Mouse (Mus musculus) liver, adult (tissue): ENCODE measurements around the gene Cpt1b.

Source experiments
- GATA4 ChIP-seq: IDR thresholded peaks from 2 replicates; pipeline ENCODE4 v1.6.1; 2014; ENCODE audit warnings: mild to moderate bottlenecking, low read length; ENCODE audit not compliant: insufficient replicate concordance

The Cpt1b gene

GRCm38 (mm10) chr15:89425711-89426121 is at the start of gene Cpt1b:
TSS of gene Cpt1b (minus strand) at chr15:89425863.
- TF ChIP-seq GATA4: no peak

GRCm38 (mm10) chr15:89475293-89475600 is 49.6 kb upstream of the Cpt1b start:
- no peak for TF ChIP-seq GATA4

GRCm38 (mm10) chr15:89474596-89475292 is 49.1 kb upstream of the Cpt1b start:
- TF ChIP-seq GATA4: no peak

GRCm38 (mm10) chr15:89473921-89474320 is 48.3 kb upstream of the Cpt1b start:
- no peak for TF ChIP-seq GATA4

- no peak for TF ChIP-seq GATA4
Measured at GRCm38 (mm10) chr15:89473370-89473769, 47.7 kb upstream of the Cpt1b start.

GRCm38 (mm10) chr15:89471476-89471875 is 45.8 kb upstream of the Cpt1b start:
- no peak for TF ChIP-seq GATA4

- TF ChIP-seq GATA4: no peak
Measured at GRCm38 (mm10) chr15:89468577-89468976, 42.9 kb upstream of the Cpt1b start.

- TF ChIP-seq GATA4: no peak
Measured at GRCm38 (mm10) chr15:89465052-89465451, 39.4 kb upstream of the Cpt1b start.

GRCm38 (mm10) chr15:89463334-89464235 is 37.9 kb upstream of the Cpt1b start:
- no peak for TF ChIP-seq GATA4

- TF ChIP-seq GATA4: no peak
Measured at GRCm38 (mm10) chr15:89462176-89462575, 36.5 kb upstream of the Cpt1b start.

- no peak for TF ChIP-seq GATA4
Measured at GRCm38 (mm10) chr15:89461321-89461720, 35.7 kb upstream of the Cpt1b start.

- TF ChIP-seq GATA4: no peak
Measured at GRCm38 (mm10) chr15:89460298-89460697, 34.6 kb upstream of the Cpt1b start.

- TF ChIP-seq GATA4: no peak
Measured at GRCm38 (mm10) chr15:89459821-89460220, 34.2 kb upstream of the Cpt1b start.

- no peak for TF ChIP-seq GATA4
Measured at GRCm38 (mm10) chr15:89458942-89459341, 33.3 kb upstream of the Cpt1b start.

- no peak for TF ChIP-seq GATA4
Measured at GRCm38 (mm10) chr15:89455642-89456041, 30.0 kb upstream of the Cpt1b start.

- no peak for TF ChIP-seq GATA4
Measured at GRCm38 (mm10) chr15:89454857-89455256, 29.2 kb upstream of the Cpt1b start.
